Mouse (Mus musculus) liver, adult (tissue): ENCODE measurements around the gene Gm10073.

Source experiments
- GATA4 ChIP-seq: IDR thresholded peaks from 2 replicates; pipeline ENCODE4 v1.6.1; 2014; ENCODE audit warnings: mild to moderate bottlenecking, low read length; ENCODE audit not compliant: insufficient replicate concordance

The Gm10073 gene

GRCm38 (mm10) chr8:106574283-106574682, 1.0 kb upstream of the Gm10073 start:
- TF ChIP-seq GATA4, result no peak

GRCm38 (mm10) chr8:106571551-106572172, 1.6 kb downstream of the Gm10073 start:
- no peak for TF ChIP-seq GATA4

- no peak for TF ChIP-seq GATA4
Observed at GRCm38 (mm10) chr8:106570386-106570785, 2.9 kb downstream of the Gm10073 start.

GRCm38 (mm10) chr8:106569006-106569405, 4.3 kb downstream of the Gm10073 start:
- no peak for TF ChIP-seq GATA4

- no peak for TF ChIP-seq GATA4
Observed at GRCm38 (mm10) chr8:106563691-106564182, 9.5 kb downstream of the Gm10073 start.

- TF ChIP-seq GATA4, result no peak
Observed at GRCm38 (mm10) chr8:106561097-106561865, 12.0 kb downstream of the Gm10073 start.

GRCm38 (mm10) chr8:106559844-106560243, 13.4 kb downstream of the Gm10073 start:
- no peak for TF ChIP-seq GATA4

GRCm38 (mm10) chr8:106556068-106556645, 17.1 kb downstream of the Gm10073 start:
- no peak for TF ChIP-seq GATA4

GRCm38 (mm10) chr8:106554011-106554410, 19.2 kb downstream of the Gm10073 start:
- no peak for TF ChIP-seq GATA4

GRCm38 (mm10) chr8:106550906-106551305, 22.4 kb downstream of the Gm10073 start:
- TF ChIP-seq GATA4, result no peak

GRCm38 (mm10) chr8:106548366-106548936, 24.8 kb downstream of the Gm10073 start:
- no peak for TF ChIP-seq GATA4

- TF ChIP-seq GATA4, result no peak
Observed at GRCm38 (mm10) chr8:106546746-106547145, 26.5 kb downstream of the Gm10073 start.

GRCm38 (mm10) chr8:106545149-106545548, 28.1 kb downstream of the Gm10073 start:
- no peak for TF ChIP-seq GATA4

GRCm38 (mm10) chr8:106543043-106543442, 30.2 kb downstream of the Gm10073 start:
- no peak for TF ChIP-seq GATA4

- TF ChIP-seq GATA4, result no peak
Observed at GRCm38 (mm10) chr8:106541002-106541401, 32.3 kb downstream of the Gm10073 start.

- no peak for TF ChIP-seq GATA4
Observed at GRCm38 (mm10) chr8:106539193-106539592, 34.1 kb downstream of the Gm10073 start.

GRCm38 (mm10) chr8:106535448-106535847, 37.8 kb downstream of the Gm10073 start:
- TF ChIP-seq GATA4, result no peak
